7 mouse cellular contexts compared by ENCODE assay signal in the genomic region with DNA sequence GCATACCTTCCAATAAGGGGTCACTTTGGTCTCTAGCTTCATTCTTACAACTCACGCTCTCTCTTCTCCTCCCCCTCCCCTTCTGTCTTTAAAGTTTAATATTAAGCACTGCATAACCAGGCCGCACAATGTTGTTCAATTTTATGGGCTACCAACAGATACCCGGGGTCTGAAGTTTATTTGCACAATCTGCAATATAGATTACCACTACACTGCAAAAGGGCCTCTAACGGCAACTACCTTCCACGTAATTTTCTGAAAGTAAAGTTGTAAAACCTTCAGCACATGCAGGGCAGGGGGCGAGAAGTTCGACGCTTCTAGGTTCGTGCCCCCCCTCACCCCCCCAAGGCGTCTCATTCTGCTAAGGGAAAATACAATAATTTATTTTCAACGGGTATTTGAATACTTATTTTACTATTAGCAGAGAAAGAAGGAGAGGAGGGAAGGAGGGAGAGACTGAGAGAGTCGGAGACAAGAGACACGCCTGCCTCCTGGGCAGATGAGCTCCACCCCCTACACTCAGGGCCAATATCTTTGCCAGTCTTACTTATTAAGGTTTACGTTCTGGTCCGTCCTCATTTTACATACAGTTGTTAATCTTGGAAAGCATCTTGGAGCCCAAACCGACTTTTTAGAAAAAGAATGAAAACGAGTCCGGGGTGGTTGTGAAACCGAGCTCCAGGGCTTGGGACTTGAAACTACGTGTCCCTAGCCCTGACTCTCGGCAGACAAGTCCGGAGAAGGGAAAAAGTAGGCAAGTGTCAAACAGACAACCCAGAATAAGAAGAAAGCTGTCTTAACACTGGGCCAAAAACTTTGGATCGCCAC. TPM values are rescaled to one million over a fixed set of nuclear protein-coding genes. Genes with fewer than 3 reads are reported as not detected.
DNase-seq lines count a peak whose midpoint lies in the region; ATAC-seq and TF ChIP-seq lines count a peak whose summit lies in the region.

No protein-coding gene starts in this region.

- peak overlapping the region; percentile 85 to 98 (median 91) for H3K4me3 ChIP-seq in CH12.LX (replicated peaks in 1 of 3; ENCODE audit: low read depth in 2 of 3, low read length in 2 of 3, poor library complexity in 1 of 3)
- H3K4me3 ChIP-seq in embryonic fibroblast, embryonic 13.5 days (ENCODE audit: insufficient read depth, low read length): peak overlapping the region; percentile 67
- H3K4me3 ChIP-seq in hindbrain, embryonic 12.5 days: peak overlapping the region; percentile 86

- peak overlapping the region; percentile 93 for H3K4me2 ChIP-seq in CH12.LX (ENCODE audit: insufficient read depth, low read depth, poor library complexity, severe bottlenecking)
- peak overlapping the region; percentile 76 for H3K4me2 ChIP-seq in hindbrain, embryonic 12.5 days (replicated peaks)

- H3K36me3 ChIP-seq in CH12.LX (replicated peaks in 1 of 2; ENCODE audit: control insufficient read depth in 1 of 2, insufficient read depth in 1 of 2, low read length in 1 of 2): peaks cover 0 to 16% of the 10 kb centered on the region in 2 experiments
- H3K36me3 ChIP-seq in hindbrain, embryonic 12.5 days: no peaks in the 10 kb centered on the region

- DNase-seq in CH12.LX (ENCODE audit: extremely low read depth) (peak; percentile 46), liver (peak; percentile 68)
- peak; percentile 56 for DNase-seq in Muller cell, postnatal 12 days (ENCODE audit: inconsistent ontology term)
- peak; percentile 49 for DNase-seq in naive thymus-derived CD4-positive, alpha-beta T cell, adult 2 months (ENCODE audit: low read depth)
- no peak for DNase-seq in layer of hippocampus, postnatal 10 days (ENCODE audit: low spot score in 2 of 2)

- no peaks in the 10 kb centered on the region for H3K27me3 ChIP-seq in CH12.LX (replicated peaks)
- H3K27me3 ChIP-seq in hindbrain, embryonic 12.5 days: no peaks in the 10 kb centered on the region

- in situ Hi-C loops in CH12.LX (cut with MboI; ENCODE audit: low pct_ligation_motif_present, low pct_unique_long_range_greater_than_20kb, low sequenced_read_pairs): no loop called here

- no peak for TF ChIP-seq RAD21 in CH12.LX (IDR thresholded peaks at IDR 0.05; ENCODE audit: low read depth, low read length)

- TF ChIP-seq CTCF in CH12.LX (conservative IDR thresholded peaks at IDR 0.05 in 1 of 2, IDR thresholded peaks at IDR 0.05 in 1 of 2; ENCODE audit: low read depth in 2 of 2, low read length in 2 of 2): no peak
- no peak for TF ChIP-seq CTCF in embryonic fibroblast, embryonic 13.5 days (IDR thresholded peaks at IDR 0.05; ENCODE audit: borderline replicate concordance, insufficient read depth, low read length)

- ATAC-seq in hindbrain, embryonic 12.5 days (ENCODE audit: low FRiP score): no peak

- no peak overlapping the region for H3K27ac ChIP-seq in CH12.LX (ENCODE audit: insufficient read depth, low read depth)
- peak overlapping the region; percentile 38 for H3K27ac ChIP-seq in embryonic fibroblast, embryonic 13.5 days (ENCODE audit: insufficient read depth, low read length)
- peak overlapping the region; percentile 91; the same call in 1 of the 2 replicates for H3K27ac ChIP-seq in hindbrain, embryonic 12.5 days

- dilution Hi-C loops in CH12.LX (cut with MboI; ENCODE audit: extremely low pct_ligation_motif_present, extremely low pct_unique_long_range_greater_than_20kb, low sequenced_read_pairs): no loop called here

- peaks cover 31% of the 10 kb centered on the region for H3K79me2 ChIP-seq in CH12.LX (replicated peaks; ENCODE audit: control insufficient read depth, extremely low read depth, insufficient read depth, poor library complexity, severe bottlenecking)

- TF ChIP-seq EP300 in CH12.LX (IDR thresholded peaks at IDR 0.05; ENCODE audit: low read length): no peak

- no peaks in the 10 kb centered on the region for H3K9me3 ChIP-seq in CH12.LX (replicated peaks; ENCODE audit: low read length)
- no peaks in the 10 kb centered on the region for H3K9me3 ChIP-seq in hindbrain, embryonic 12.5 days (replicated peaks)

- H3K4me1 ChIP-seq in CH12.LX (ENCODE audit: control insufficient read depth in 1 of 2, insufficient read depth in 2 of 2): peaks cover 0 to 38% of the 10 kb centered on the region in 2 experiments; a peak in 3 of 4 replicates
- peaks cover 3% of the 10 kb centered on the region; the same call in 1 of the 2 replicates for H3K4me1 ChIP-seq in embryonic fibroblast, embryonic 13.5 days (ENCODE audit: control insufficient read depth, insufficient read depth, low read length)
- peaks cover 18% of the 10 kb centered on the region for H3K4me1 ChIP-seq in hindbrain, embryonic 12.5 days

- no peak for TF ChIP-seq POLR2A in CH12.LX (IDR thresholded peaks at IDR 0.05; ENCODE audit: low read depth, low read length)
- TF ChIP-seq POLR2A in embryonic fibroblast, embryonic 13.5 days (IDR thresholded peaks at IDR 0.05; ENCODE audit: low read depth, low read length): no peak; the same call in 1 of the 2 replicates

- 4% methylated on average over 23 of the region's 23 CpGs for WGBS in hindbrain, embryonic 12.5 days

- peak overlapping the region; percentile 59 for H3K9ac ChIP-seq in CH12.LX (ENCODE audit: insufficient read depth, low read depth)
- H3K9ac ChIP-seq in hindbrain, embryonic 12.5 days: peak overlapping the region; percentile 88

TF ChIP-seq in CH12.LX, 34 proteins besides CTCF, POLR2A, EP300 and RAD21:
- 0 out of 2 replicates have a peak, but pooled peaks have one; percentile 41 for TF ChIP-seq MYC (IDR thresholded peaks at IDR 0.05; ENCODE audit: low read depth, low read length)
- no peak for TF ChIP-seq PAX5 (IDR thresholded peaks at IDR 0.05; ENCODE audit: low read length)
- no peak for TF ChIP-seq UBTF (IDR thresholded peaks at IDR 0.05; ENCODE audit: low read depth, low read length)
- TF ChIP-seq KAT2A (IDR thresholded peaks at IDR 0.05; ENCODE audit: insufficient replicate concordance, low read length): no peak
- peak; percentile 55; the same call in 1 of the 2 replicates for TF ChIP-seq MXI1 (IDR thresholded peaks at IDR 0.05; ENCODE audit: low read depth, low read length)
- TF ChIP-seq MAX (IDR thresholded peaks at IDR 0.05; ENCODE audit: low read length): no peak
- TF ChIP-seq SMC3 (IDR thresholded peaks at IDR 0.05; ENCODE audit: low read depth, low read length): no peak
- TF ChIP-seq USF2 (conservative IDR thresholded peaks at IDR 0.05; ENCODE audit: low read depth, low read length): no peak
- no peak for TF ChIP-seq ZMIZ1 (IDR thresholded peaks at IDR 0.05; ENCODE audit: low read depth, low read length)
- TF ChIP-seq SIN3A (IDR thresholded peaks at IDR 0.05; ENCODE audit: low read length): peak; percentile 40; the same call in 1 of the 2 replicates
- TF ChIP-seq JUND (conservative IDR thresholded peaks at IDR 0.05; ENCODE audit: low read depth, low read length): no peak
- TF ChIP-seq BHLHE40 (IDR thresholded peaks at IDR 0.05; ENCODE audit: low read depth, low read length): no peak
- TF ChIP-seq POLR2AphosphoS2 (IDR thresholded peaks at IDR 0.05; ENCODE audit: low read depth, low read length): no peak

RNA-seq across cellular contexts. Expression of a gene that starts 1.2 kb away (rescaled TPM):
- total RNA-seq in CH12.LX (2012; rRNA removed) (18.5 and 21.8 TPM in 2 replicates), CH12.LX (2014; rRNA removed) (31.6 and 33.6 TPM in 2 replicates)
- 50.3 and 50.4 TPM in 2 replicates for polyA plus RNA-seq in CH12.LX (2012; ENCODE audit: insufficient read length, low read depth)
- polyA plus RNA-seq in embryonic fibroblast, embryonic 13.5 days (2011; ENCODE audit: insufficient read length, low read depth, missing spikeins): 91.4 and 93.5 TPM in 2 replicates
- 43.7 and 46.1 TPM in 2 replicates for polyA plus RNA-seq in hindbrain, embryonic 12.5 days (2016; fragmentation: Nextera tagmentation; extraction: Ambion mirVana)
- total RNA-seq in layer of hippocampus, postnatal 10 days (2021): 10 to 100 TPM; 47.7 to 52.7 TPM

Comparison
In these comparisons a context has a peak if more than half of its experiments do, and no peak if none do; other contexts are left out.
1. DNase-seq: peak in CH12.LX (single experiment), Muller cell, postnatal 12 days (single experiment), liver (single experiment) and naive thymus-derived CD4-positive, alpha-beta T cell, adult 2 months (single experiment); none in layer of hippocampus, postnatal 10 days (0 of 2).
2. Peak in every context shown above with its lines, with median percentiles within 50 percentile points of each other: H3K4me3 ChIP-seq.